Mouse (Mus musculus) MEL (cell line): ENCODE data around the gene Plekhg3.

Source experiments
- EP300 ChIP-seq, 2 experiments: IDR thresholded peaks; 2 replicates each; pipeline ENCODE4 v1.6.1; 2011; ENCODE audit warnings: improper control_type of control experiment in 2 of 2, low read length in 2 of 2, low read depth in 1 of 2, mild to moderate bottlenecking in 1 of 2
- MAX ChIP-seq: IDR thresholded peaks from 2 replicates; pipeline ENCODE4 v1.6.1; 2011; ENCODE audit warnings: low read length, improper control_type of control experiment
- ZNF384 ChIP-seq: IDR thresholded peaks from 2 replicates; pipeline ENCODE4 v1.6.1; 2012; ENCODE audit warnings: low read depth, mild to moderate bottlenecking, inconsistent platforms, low read length, improper control_type of control experiment

GRCm38 (mm10) chr12:76612621-76613020 lies 81.9 kb downstream of the Plekhg3 start:
- TF ChIP-seq EP300 (IDR thresholded peaks at IDR 0.05; ENCODE audit: low read depth in 1 of 2, low read length in 2 of 2) (no peak), ZNF384 (no peak), MAX (no peak)
